Mouse (Mus musculus) cerebellum, adult 2 months (tissue): ENCODE results near the gene Mitd1. TPM values are rescaled to one million over a fixed set of nuclear protein-coding genes. Genes with fewer than 3 reads are reported as not detected.
A peak's percentile ranks its signal among the peaks of the same experiment; 100 is the strongest.

Experiments
- DNase-seq, 2 experiments: peaks; one replicate each; pipeline ENCODE4 v3.0.0; 2021
- H3K27ac ChIP-seq: fragments of 200-500 bp; 2 replicates; pipeline ENCODE4 v1.5.1; 2012; ENCODE audit warnings: low read length, control low read depth, inconsistent platforms; ENCODE audit not compliant: insufficient read depth
- H3K27me3 ChIP-seq: fragments of 200-500 bp; 2 replicates; pipeline ENCODE4 v1.6.1; 2012; ENCODE audit warnings: inconsistent platforms, mild to moderate bottlenecking, low read length, moderate library complexity; ENCODE audit not compliant: control insufficient read depth, insufficient read depth
- H3K4me1 ChIP-seq: fragments of 200-500 bp; 2 replicates; pipeline ENCODE4 v1.6.1; 2011; ENCODE audit warnings: low read length; ENCODE audit not compliant: control insufficient read depth, insufficient read depth
- H3K4me3 ChIP-seq: fragments of 200-500 bp; replicated peaks from 2 replicates; pipeline ENCODE3; 2011; ENCODE audit warnings: mild to moderate bottlenecking, low read depth, low read length, control low read depth; ENCODE audit not compliant: insufficient read depth
- CTCF ChIP-seq: fragments of 200-500 bp; IDR thresholded peaks from 2 replicates; pipeline ENCODE4 v1.5.1; 2011; ENCODE audit warnings: low read depth, mild to moderate bottlenecking, control low read depth, low read length, moderate library complexity, borderline replicate concordance; ENCODE audit not compliant: insufficient read depth
- POLR2A ChIP-seq: fragments of 200-500 bp; IDR thresholded peaks from 2 replicates; pipeline ENCODE4 v1.6.1; 2011; ENCODE audit warnings: low read length, control low read depth, borderline replicate concordance; ENCODE audit not compliant: insufficient read depth
- whole genome bisulfite sequencing: fragments of 180-500 bp; shearing (Covaris S2); methylation state at CpG from one replicate; pipeline ENCODE4 v1.1.7; 2018; 5-methylcytosine and 5-hydroxymethylcytosine counted together
- polyA plus RNA-seq: library from polyadenylated mRNA; depleted of rRNA; stranded (reverse); fragments of >200 nt; gene quantifications from 2 replicates; pipeline ENCODE4 v1.2.3, GENCODE M21; 2012; rRNA removed

Mitd1 gene
- polyA plus RNA-seq, 1 experiment: 17.8 TPM

DNA sequence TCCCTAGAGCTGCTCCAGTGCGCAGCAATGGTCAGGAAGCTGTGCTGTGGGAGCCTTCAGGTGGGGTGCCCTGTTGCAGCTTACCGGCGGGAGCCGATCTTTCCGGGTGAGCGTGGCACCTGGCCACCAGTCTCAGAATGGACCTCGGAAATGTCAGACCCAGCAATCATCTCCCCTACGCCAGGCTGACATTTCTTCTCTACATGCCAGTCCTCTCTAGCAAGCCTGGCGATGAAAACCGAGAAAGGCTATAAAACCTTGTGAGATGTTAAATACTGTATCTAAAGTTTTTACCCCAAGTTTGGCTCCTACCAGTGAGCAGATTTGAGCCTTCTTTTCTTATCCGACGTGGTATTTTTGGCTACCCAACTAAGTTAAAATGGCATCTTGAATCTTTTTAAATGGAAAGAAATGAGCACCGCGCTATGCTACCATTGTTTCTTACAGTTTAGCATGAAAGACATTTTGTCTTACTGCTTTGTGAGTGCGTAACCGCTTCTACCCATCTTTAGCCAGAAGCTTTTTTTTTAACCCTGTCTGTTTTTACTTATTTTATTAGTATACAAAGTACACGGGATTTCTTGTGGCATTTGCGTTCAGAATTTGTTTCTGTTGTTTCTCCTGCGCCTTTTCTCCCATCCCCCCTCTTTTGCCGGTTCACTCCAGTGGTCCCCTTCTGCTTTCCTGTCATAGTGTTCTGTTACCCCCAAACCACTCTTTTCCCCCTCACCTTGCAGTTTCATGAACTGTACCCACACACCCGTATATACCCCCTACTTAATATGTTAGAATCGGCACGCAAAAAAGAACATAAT is 24.6 kb downstream of the Mitd1 start:
- Histone ChIP-seq H3K27ac (peak overlapping the region; percentile 87), H3K4me1 (no peaks in the 10 kb centered on the region; the same call in 1 of the 2 replicates), H3K4me3 (peak overlapping the region; percentile 89), H3K27me3 (no peaks in the 10 kb centered on the region)
- 9% methylated on average over 23 of the region's 23 CpGs for WGBS
- peak in 1 of 2 experiments; percentile 22 for DNase-seq
- no peak for TF ChIP-seq POLR2A
- no peak for TF ChIP-seq CTCF

GRCm38 (mm10) chr1:37864511-37865400 is 25.5 kb downstream of the Mitd1 start:
- H3K4me3 ChIP-seq: peak overlapping the region; percentile 99
- under 1% methylated on average over 90 of the region's 90 CpGs for WGBS
- TF ChIP-seq CTCF: no peak
- TF ChIP-seq POLR2A: peak; percentile 98
- H3K4me1 ChIP-seq: no peaks in the 10 kb centered on the region; the same call in 1 of the 2 replicates
- H3K27me3 ChIP-seq: no peaks in the 10 kb centered on the region
- peak overlapping the region; percentile 87 for H3K27ac ChIP-seq
- peak; percentile 100 for DNase-seq

GRCm38 (mm10) chr1:37850696-37851095 is 39.5 kb downstream of the Mitd1 start:
- Histone ChIP-seq H3K4me3 (no peak overlapping the region), H3K27me3 (no peaks in the 10 kb centered on the region), H3K27ac (no peak overlapping the region), H3K4me1 (no peaks in the 10 kb centered on the region)
- WGBS: 11% methylated on average over 2 of the region's 2 CpGs
- DNase-seq: no peak
- TF ChIP-seq CTCF: no peak
- no peak for TF ChIP-seq POLR2A

- DNase-seq: no peak
- WGBS: 90% methylated on average over 8 of the region's 8 CpGs
- H3K27ac ChIP-seq: no peak overlapping the region
- no peak overlapping the region for H3K4me3 ChIP-seq
- no peaks in the 10 kb centered on the region for H3K4me1 ChIP-seq
- H3K27me3 ChIP-seq: no peaks in the 10 kb centered on the region
- TF ChIP-seq CTCF (no peak), POLR2A (no peak)
These were observed 43.3 kb downstream of the Mitd1 start for GRCm38 (mm10) chr1:37846878-37847277.

DNA sequence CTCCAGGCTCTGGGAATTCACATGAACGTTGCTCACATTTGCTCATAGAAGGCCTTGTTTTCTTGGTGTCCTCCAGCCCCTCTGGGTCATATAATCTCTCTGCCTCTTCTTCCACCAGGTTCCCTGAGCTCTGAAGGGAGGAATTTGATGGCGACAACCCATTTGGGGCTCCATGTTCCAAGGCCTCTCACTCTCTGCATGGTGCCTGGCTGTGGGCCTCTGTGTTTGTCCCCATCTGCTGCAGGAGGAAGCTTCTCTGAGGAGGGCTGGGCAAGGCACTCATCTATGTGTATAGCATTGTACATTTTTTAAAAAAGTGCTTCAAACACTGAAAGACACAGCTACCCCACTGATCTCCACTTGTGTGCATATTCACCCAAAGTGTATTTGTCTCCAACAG is 58.5 kb downstream of the Mitd1 start:
- Histone ChIP-seq H3K27ac (peak overlapping the region; percentile 86), H3K27me3 (no peaks in the 10 kb centered on the region), H3K4me3 (no peak overlapping the region), H3K4me1 (peaks cover 3% of the 10 kb centered on the region; the same call in 1 of the 2 replicates)
- peak; percentile 81 to 84 for DNase-seq
- TF ChIP-seq CTCF (no peak), POLR2A (no peak)
- WGBS: 5% methylated on average over 2 of the region's 2 CpGs

Other genes with a start within 250 kb of the Mitd1 start
- 21.7 and 24.0 TPM in 2 replicates for gene 2010300C02Rik, start 170.3 kb downstream of the Mitd1 start, polyA plus RNA-seq
- gene Tsga10, start 24.0 kb downstream of the Mitd1 start, polyA plus RNA-seq: 7.3 and 7.5 TPM in 2 replicates
- gene Lipt1, start 18.7 kb downstream of the Mitd1 start, polyA plus RNA-seq: 5.8 and 5.9 TPM in 2 replicates
- gene Mrpl30, start 66 bp upstream of the Mitd1 start, polyA plus RNA-seq: 123 and 132 TPM in 2 replicates
- gene Lyg2, start 26.1 kb upstream of the Mitd1 start, polyA plus RNA-seq: 0.05 and 0.13 TPM in 2 replicates
- not detected in 2 replicates for gene Lyg1, start 67.3 kb upstream of the Mitd1 start, polyA plus RNA-seq
- gene Txndc9, start 107.5 kb upstream of the Mitd1 start, polyA plus RNA-seq: 44.9 and 49.0 TPM in 2 replicates
- 22.5 and 23.1 TPM in 2 replicates for gene Eif5b, start 107.6 kb upstream of the Mitd1 start, polyA plus RNA-seq
- gene Rev1, start 239.4 kb upstream of the Mitd1 start, polyA plus RNA-seq: 41.6 and 45.5 TPM in 2 replicates